Mouse (Mus musculus) embryonic facial prominence, embryonic 10.5 days (tissue): ENCODE data around the gene Cks1b. TPM values are rescaled to one million over a fixed set of nuclear protein-coding genes. Genes with fewer than 3 reads are reported as not detected.

Experiments
- DNase-seq: peaks from one replicate; pipeline ENCODE4 v3.0.0-alpha.2; 2017; ENCODE audit warnings: low spot score
- H3K27ac ChIP-seq: fragments of 300-500 bp; sonication (generic); replicated peaks from 2 replicates; pipeline ENCODE4 v1.5.1; 2016; ENCODE audit warnings: mild to moderate bottlenecking
- H3K27me3 ChIP-seq: fragments of 300-500 bp; sonication (generic); replicated peaks from 2 replicates; pipeline ENCODE4 v1.6.1; 2016; ENCODE audit warnings: low read depth, mild to moderate bottlenecking; ENCODE audit not compliant: poor library complexity, severe bottlenecking
- H3K36me3 ChIP-seq: fragments of 300-500 bp; sonication (generic); replicated peaks from 2 replicates; pipeline ENCODE4 v1.6.1; 2016; ENCODE audit warnings: mild to moderate bottlenecking, moderate library complexity
- H3K4me1 ChIP-seq: fragments of 300-500 bp; sonication (generic); 2 replicates; pipeline ENCODE4 v1.6.1; 2016
- H3K4me3 ChIP-seq: fragments of 300-500 bp; sonication (generic); 2 replicates; pipeline ENCODE4 v1.5.1; 2016; ENCODE audit warnings: mild to moderate bottlenecking, moderate library complexity
- H3K9me3 ChIP-seq: fragments of 300-500 bp; sonication (generic); 2 replicates; pipeline ENCODE4 v1.6.1; 2016; ENCODE audit warnings: mild to moderate bottlenecking
- WGBS: fragments of 180-500 bp; shearing (Covaris S2); methylation state at CpG from one replicate; pipeline ENCODE4 v1.1.7; 2016; 5-methylcytosine and 5-hydroxymethylcytosine counted together
- polyA plus RNA-seq: library from polyadenylated mRNA; unstranded; fragments of >200 nt; fragmentation: Nextera tagmentation; extraction: Ambion mirVana; gene quantifications from 2 replicates; pipeline ENCODE4 v1.2.1, GENCODE M21; 2016

Gene Cks1b
- polyA plus RNA-seq, 1 experiment from 2014 or later: 805 TPM

DNA sequence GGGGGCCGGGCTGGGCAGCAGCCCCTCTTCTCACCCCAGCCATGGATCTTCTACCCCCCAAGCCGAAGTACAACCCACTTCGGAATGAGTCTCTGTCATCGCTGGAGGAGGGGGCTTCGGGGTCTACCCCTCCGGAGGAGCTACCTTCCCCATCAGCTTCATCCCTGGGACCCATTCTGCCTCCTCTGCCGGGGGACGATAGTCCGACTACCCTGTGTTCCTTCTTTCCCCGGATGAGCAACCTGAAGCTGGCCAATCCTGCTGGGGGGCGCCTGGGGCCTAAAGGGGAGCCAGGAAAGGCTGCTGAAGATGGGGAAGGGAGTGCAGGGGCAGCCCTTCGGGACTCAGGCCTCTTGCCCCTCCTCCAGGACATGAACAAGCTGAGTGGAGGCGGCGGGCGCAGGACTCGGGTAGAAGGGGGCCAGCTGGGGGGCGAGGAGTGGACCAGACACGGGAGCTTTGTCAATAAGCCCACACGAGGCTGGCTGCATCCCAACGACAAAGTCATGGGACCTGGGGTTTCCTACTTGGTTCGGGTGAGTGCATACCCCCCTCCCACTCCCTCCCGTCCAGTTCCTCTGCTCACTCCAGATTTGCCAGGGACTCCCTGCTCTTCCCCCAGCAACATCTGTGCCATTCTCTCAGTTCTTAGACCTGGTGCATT lies 3.8 kb upstream of the Cks1b start:
- Histone ChIP-seq H3K27ac (peak overlapping the region; percentile 89), H3K4me3 (peak overlapping the region; percentile 65), H3K4me1 (peaks cover 54% of the 10 kb centered on the region), H3K27me3 (no peaks in the 10 kb centered on the region), H3K36me3 (peaks cover 40% of the 10 kb centered on the region), H3K9me3 (no peaks in the 10 kb centered on the region)
- WGBS: 5% methylated on average over 22 of the region's 22 CpGs
- peak; percentile 32 for DNase-seq

GRCm38 (mm10) chr3:89421002-89421774 lies 3.0 kb upstream of the Cks1b start:
- Histone ChIP-seq H3K27me3 (no peaks in the 10 kb centered on the region), H3K4me1 (peaks cover 61% of the 10 kb centered on the region), H3K27ac (peak overlapping the region; percentile 89), H3K36me3 (peaks cover 39% of the 10 kb centered on the region), H3K4me3 (peak overlapping the region; percentile 65), H3K9me3 (no peaks in the 10 kb centered on the region)
- peak; percentile 81 for DNase-seq
- WGBS: 2% methylated on average over 11 of the region's 11 CpGs

GRCm38 (mm10) chr3:89420421-89420820 lies 2.2 kb upstream of the Cks1b start:
- Histone ChIP-seq H3K36me3 (peaks cover 40% of the 10 kb centered on the region), H3K27ac (peak overlapping the region; percentile 89)
- 59% methylated on average over 2 of the region's 2 CpGs for WGBS

GRCm38 (mm10) chr3:89419981-89420380 lies 1.8 kb upstream of the Cks1b start:
- no peak for DNase-seq
- H3K4me3 ChIP-seq: peak overlapping the region; percentile 76
- no peaks in the 10 kb centered on the region for H3K27me3 ChIP-seq
- WGBS: 23% methylated on average over 3 of the region's 3 CpGs
- peak overlapping the region; percentile 92 for H3K27ac ChIP-seq
- no peaks in the 10 kb centered on the region for H3K9me3 ChIP-seq
- H3K36me3 ChIP-seq: peaks cover 40% of the 10 kb centered on the region
- H3K4me1 ChIP-seq: peaks cover 64% of the 10 kb centered on the region

More at GRCm38 (mm10) chr3:89420421-89420820, 2.2 kb upstream of the Cks1b start:
- Histone ChIP-seq H3K4me1 (peaks cover 64% of the 10 kb centered on the region), H3K27me3 (no peaks in the 10 kb centered on the region), H3K9me3 (no peaks in the 10 kb centered on the region), H3K4me3 (peak overlapping the region; percentile 65)
- DNase-seq: no peak

DNA sequence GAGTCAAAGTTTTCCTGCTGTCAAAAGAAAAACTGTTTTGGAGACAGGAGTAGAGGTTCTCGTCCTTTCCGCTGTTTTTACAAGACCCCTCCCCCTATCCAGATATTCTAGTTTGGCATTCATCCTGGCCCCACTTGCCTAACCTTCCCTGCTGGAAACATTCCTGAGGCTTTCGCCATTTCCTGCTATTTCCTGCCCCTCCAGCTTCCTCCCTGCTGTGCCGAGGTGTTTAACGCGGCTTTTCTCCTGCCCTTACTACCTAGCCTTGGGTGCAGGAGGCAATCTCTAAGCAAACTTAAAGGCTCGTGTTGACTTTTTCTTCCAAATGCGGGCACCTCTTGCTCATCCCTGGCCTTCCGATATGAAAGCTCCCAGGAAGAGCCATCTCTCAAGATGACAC lies 1.4 kb upstream of the Cks1b start:
- peaks cover 40% of the 10 kb centered on the region for H3K36me3 ChIP-seq
- peaks cover 62% of the 10 kb centered on the region for H3K4me1 ChIP-seq
- H3K27me3 ChIP-seq: no peaks in the 10 kb centered on the region
- peak; percentile 56 for DNase-seq
- 2% methylated on average over 9 of the region's 9 CpGs for WGBS
- H3K27ac ChIP-seq: peak overlapping the region; percentile 92
- peak overlapping the region; percentile 76 for H3K4me3 ChIP-seq
- H3K9me3 ChIP-seq: no peaks in the 10 kb centered on the region

GRCm38 (mm10) chr3:89418861-89419250 lies 673 bp upstream of the Cks1b start:
- peaks cover 40% of the 10 kb centered on the region for H3K36me3 ChIP-seq
- WGBS: under 1% methylated on average over 16 of the region's 16 CpGs
- H3K27ac ChIP-seq: peak overlapping the region; percentile 92
- no peaks in the 10 kb centered on the region for H3K9me3 ChIP-seq
- peaks cover 56% of the 10 kb centered on the region for H3K4me1 ChIP-seq
- DNase-seq: peak; percentile 88
- peak overlapping the region; percentile 76 for H3K4me3 ChIP-seq
- no peaks in the 10 kb centered on the region for H3K27me3 ChIP-seq

GRCm38 (mm10) chr3:89417840-89418169 lies 378 bp downstream of the Cks1b start:
- no peaks in the 10 kb centered on the region for H3K9me3 ChIP-seq
- peak overlapping the region; percentile 76 for H3K4me3 ChIP-seq
- peaks cover 47% of the 10 kb centered on the region for H3K4me1 ChIP-seq
- no peaks in the 10 kb centered on the region for H3K27me3 ChIP-seq
- peaks cover 40% of the 10 kb centered on the region for H3K36me3 ChIP-seq
- H3K27ac ChIP-seq: peak overlapping the region; percentile 92
- under 1% methylated on average over 20 of the region's 20 CpGs for WGBS
- DNase-seq: no peak

DNA sequence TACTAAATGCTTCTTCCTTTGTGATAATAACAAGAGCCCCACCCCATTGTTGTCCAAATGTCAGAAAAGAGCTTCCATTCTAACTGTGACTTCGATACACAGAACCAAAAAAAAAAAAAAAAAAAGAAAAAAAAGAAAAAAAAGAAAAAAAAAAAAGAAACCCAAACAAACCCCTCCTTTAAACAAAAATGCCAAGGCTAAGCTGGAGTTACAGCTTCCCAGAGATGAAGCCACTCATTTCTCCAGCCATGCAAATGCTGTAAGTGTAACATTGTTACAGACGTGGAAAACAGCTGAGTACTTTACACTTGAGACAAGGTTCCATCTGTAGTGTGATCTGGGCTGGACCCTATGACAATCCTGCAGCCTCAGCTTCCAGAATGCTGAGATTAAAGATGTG lies 1.1 kb downstream of the Cks1b start:
- 36% methylated on average over 2 of the region's 2 CpGs for WGBS
- Histone ChIP-seq H3K36me3 (peaks cover 40% of the 10 kb centered on the region), H3K4me1 (peaks cover 40% of the 10 kb centered on the region)

DNA sequence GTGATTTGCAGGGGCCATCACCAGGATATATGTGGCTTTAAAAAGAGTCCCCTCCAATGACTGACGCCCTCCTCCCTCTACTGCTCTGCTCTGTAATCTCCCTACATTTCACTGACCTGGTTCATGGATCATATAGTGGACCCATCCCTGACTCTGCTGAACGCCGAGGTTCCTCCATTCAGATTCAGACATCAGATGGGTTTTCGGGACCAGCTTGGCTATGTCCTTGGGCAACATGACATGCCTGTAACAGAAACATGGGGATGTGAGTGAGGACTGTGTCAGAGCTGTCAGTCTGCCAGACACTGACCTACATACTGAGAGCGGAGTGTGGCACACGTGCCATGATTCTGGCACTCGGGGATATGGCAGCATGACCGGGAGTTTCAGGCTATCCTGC lies 2.0 kb downstream of the Cks1b start:
- peak overlapping the region; percentile 76 for H3K4me3 ChIP-seq
- WGBS: 96% methylated on average over 8 of the region's 8 CpGs
- no peak for DNase-seq
- H3K27ac ChIP-seq: no peak overlapping the region
- no peaks in the 10 kb centered on the region for H3K27me3 ChIP-seq
- H3K9me3 ChIP-seq: no peaks in the 10 kb centered on the region
- H3K4me1 ChIP-seq: peaks cover 34% of the 10 kb centered on the region
- peaks cover 40% of the 10 kb centered on the region for H3K36me3 ChIP-seq

More for the DNA sequence above, 1.1 kb downstream of the Cks1b start:
- H3K27ac ChIP-seq: peak overlapping the region; percentile 92
- peak overlapping the region; percentile 76 for H3K4me3 ChIP-seq
- H3K27me3 ChIP-seq: no peaks in the 10 kb centered on the region
- no peaks in the 10 kb centered on the region for H3K9me3 ChIP-seq
- DNase-seq: no peak

GRCm38 (mm10) chr3:89411490-89412393 lies 6.4 kb downstream of the Cks1b start, which contains the start of gene Flad1:
TSS of gene Flad1 (minus strand) at chr3:89411870.
- Histone ChIP-seq H3K27ac (peak within 1 kb of the TSS; percentile 62), H3K36me3 (peaks cover 61% of the 10 kb centered on the region), H3K4me1 (peaks cover 17% of the 10 kb centered on the region)

GRCm38 (mm10) chr3:89410864-89411263 lies 7.3 kb downstream of the Cks1b start:
- Histone ChIP-seq H3K9me3 (no peaks in the 10 kb centered on the region), H3K36me3 (peaks cover 53% of the 10 kb centered on the region), H3K4me1 (peaks cover 9% of the 10 kb centered on the region), H3K27me3 (no peaks in the 10 kb centered on the region), H3K4me3 (peak overlapping the region; percentile 62), H3K27ac (peak overlapping the region; percentile 62)
- DNase-seq: no peak
- WGBS: 80% methylated on average over 10 of the region's 10 CpGs

More at GRCm38 (mm10) chr3:89411490-89412393, 6.4 kb downstream of the Cks1b start, which contains the start of gene Flad1:
- Histone ChIP-seq H3K4me3 (peak within 1 kb of the TSS; percentile 62), H3K27me3 (no peaks in the 10 kb centered on the region), H3K9me3 (no peaks in the 10 kb centered on the region)
- peak; percentile 95 for DNase-seq
- 6% methylated on average over 28 of the region's 28 CpGs for WGBS

GRCm38 (mm10) chr3:89409701-89410100 lies 8.5 kb downstream of the Cks1b start:
- Histone ChIP-seq H3K27me3 (no peaks in the 10 kb centered on the region), H3K36me3 (peaks cover 49% of the 10 kb centered on the region), H3K9me3 (no peaks in the 10 kb centered on the region), H3K27ac (no peak overlapping the region), H3K4me1 (peaks cover 9% of the 10 kb centered on the region), H3K4me3 (0 out of 2 replicates have a peak overlapping the region, but pooled peaks have one; percentile 3)
- WGBS: 95% methylated on average over 3 of the region's 3 CpGs
- DNase-seq: no peak
